Mouse (Mus musculus) liver, adult 2 months (tissue): ENCODE data around the gene Pgpep1l. TPM values are rescaled to one million over a fixed set of nuclear protein-coding genes. Genes with fewer than 3 reads are reported as not detected.
A peak's percentile ranks its signal among the peaks of the same experiment; 100 is the strongest.
"Not testable (repeated sequence)": the region's sequence is repeated elsewhere in the genome, so short reads cannot be mapped to it uniquely, and the experiment has no call there.

Source experiments
- DNase-seq: peaks from one replicate; pipeline ENCODE4 v3.0.0-alpha.2; 2011; ENCODE audit warnings: low read depth, low spot score; ENCODE audit errors: extremely low read depth
- H3K27ac ChIP-seq: fragments of 200-500 bp; replicated peaks from 2 replicates; pipeline ENCODE4 v1.5.1; 2012; ENCODE audit warnings: low read depth, mild to moderate bottlenecking, control low read depth, inconsistent platforms, low read length; ENCODE audit not compliant: insufficient read depth
- H3K27me3 ChIP-seq: fragments of 200-500 bp; 2 replicates; pipeline ENCODE4 v1.6.1; 2012; ENCODE audit warnings: mild to moderate bottlenecking, moderate library complexity, low read length, inconsistent platforms; ENCODE audit not compliant: control insufficient read depth, insufficient read depth
- H3K36me3 ChIP-seq: fragments of 200-500 bp; 2 replicates; pipeline ENCODE4 v1.6.1; 2012; ENCODE audit warnings: low read length, inconsistent platforms; ENCODE audit not compliant: control insufficient read depth, insufficient read depth
- H3K4me1 ChIP-seq: fragments of 200-500 bp; 2 replicates; pipeline ENCODE4 v1.6.1; 2011; ENCODE audit warnings: low read length; ENCODE audit not compliant: control insufficient read depth, insufficient read depth
- H3K4me3 ChIP-seq: fragments of 200-500 bp; 2 replicates; pipeline ENCODE4 v1.5.1; 2011; ENCODE audit warnings: low read depth, mild to moderate bottlenecking, control low read depth, low read length, moderate library complexity; ENCODE audit not compliant: insufficient read depth
- H3K79me2 ChIP-seq: fragments of 200-500 bp; 2 replicates; pipeline ENCODE4 v1.6.1; 2012; ENCODE audit warnings: inconsistent platforms, mild to moderate bottlenecking, low read length, moderate library complexity; ENCODE audit not compliant: control insufficient read depth, insufficient read depth
- H3K9ac ChIP-seq: fragments of 200-500 bp; 2 replicates; pipeline ENCODE4 v1.6.1; 2012; ENCODE audit warnings: low read depth, mild to moderate bottlenecking, control low read depth, inconsistent platforms, low read length
- CTCF ChIP-seq: fragments of 200-500 bp; IDR thresholded peaks from 2 replicates; pipeline ENCODE4 v1.5.1; 2011; ENCODE audit warnings: low read depth, low read length, control low read depth
- POLR2A ChIP-seq: fragments of 200-500 bp; IDR thresholded peaks from 2 replicates; pipeline ENCODE4 v1.6.1; 2011; ENCODE audit warnings: low read length, control low read depth; ENCODE audit not compliant: insufficient read depth; ENCODE audit errors: extremely low read depth
- WGBS: fragments of 180-500 bp; shearing (Covaris S2); methylation state at CpG from one replicate; pipeline ENCODE4 v1.1.7; 2018; 5-methylcytosine and 5-hydroxymethylcytosine counted together
- polyA plus RNA-seq: library from polyadenylated mRNA; depleted of rRNA; stranded (reverse); fragments of >200 nt; gene quantifications from 2 replicates; pipeline ENCODE4 v1.2.3, GENCODE M21; 2012
- total RNA-seq: library from RNA; depleted of rRNA; stranded (reverse); fragments of >200 nt; gene quantifications from 2 replicates; pipeline ENCODE4 v1.2.3, GENCODE M21; 2014

The Pgpep1l gene
- total and polyA plus RNA-seq, 2 experiments: 0.32 to 1.5 TPM

DNA sequence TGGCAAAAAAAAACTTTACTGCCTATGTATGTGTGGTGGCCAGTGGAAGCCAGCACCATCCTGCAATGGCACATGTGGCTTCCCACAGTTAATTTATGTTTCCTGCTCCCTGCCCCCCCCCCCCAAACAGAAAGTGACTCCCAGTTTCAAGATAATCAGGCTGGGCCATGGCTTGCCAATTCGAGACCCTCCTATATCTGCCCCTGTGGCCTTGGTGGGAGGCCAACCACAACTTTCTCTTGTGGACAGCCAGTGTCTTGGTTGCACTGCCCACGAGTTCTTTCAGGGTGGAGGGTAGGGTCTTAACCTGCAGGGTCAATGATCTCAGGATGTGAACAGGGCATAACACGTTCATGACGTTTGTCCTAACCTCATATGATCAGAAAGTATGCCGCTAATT is 32.5 kb upstream of the Pgpep1l start:
- no peak for TF ChIP-seq CTCF
- no peak for TF ChIP-seq POLR2A
- DNase-seq: no peak
- Histone ChIP-seq H3K79me2 (peaks cover 5% of the 10 kb centered on the region; the same call in 1 of the 2 replicates), H3K36me3 (peaks cover 3% of the 10 kb centered on the region), H3K27me3 (no peaks in the 10 kb centered on the region), H3K27ac (no peak overlapping the region), H3K9ac (no peak overlapping the region), H3K4me3 (no peak overlapping the region), H3K4me1 (no peaks in the 10 kb centered on the region)
- 82% methylated on average over 5 of the region's 5 CpGs for WGBS

DNA sequence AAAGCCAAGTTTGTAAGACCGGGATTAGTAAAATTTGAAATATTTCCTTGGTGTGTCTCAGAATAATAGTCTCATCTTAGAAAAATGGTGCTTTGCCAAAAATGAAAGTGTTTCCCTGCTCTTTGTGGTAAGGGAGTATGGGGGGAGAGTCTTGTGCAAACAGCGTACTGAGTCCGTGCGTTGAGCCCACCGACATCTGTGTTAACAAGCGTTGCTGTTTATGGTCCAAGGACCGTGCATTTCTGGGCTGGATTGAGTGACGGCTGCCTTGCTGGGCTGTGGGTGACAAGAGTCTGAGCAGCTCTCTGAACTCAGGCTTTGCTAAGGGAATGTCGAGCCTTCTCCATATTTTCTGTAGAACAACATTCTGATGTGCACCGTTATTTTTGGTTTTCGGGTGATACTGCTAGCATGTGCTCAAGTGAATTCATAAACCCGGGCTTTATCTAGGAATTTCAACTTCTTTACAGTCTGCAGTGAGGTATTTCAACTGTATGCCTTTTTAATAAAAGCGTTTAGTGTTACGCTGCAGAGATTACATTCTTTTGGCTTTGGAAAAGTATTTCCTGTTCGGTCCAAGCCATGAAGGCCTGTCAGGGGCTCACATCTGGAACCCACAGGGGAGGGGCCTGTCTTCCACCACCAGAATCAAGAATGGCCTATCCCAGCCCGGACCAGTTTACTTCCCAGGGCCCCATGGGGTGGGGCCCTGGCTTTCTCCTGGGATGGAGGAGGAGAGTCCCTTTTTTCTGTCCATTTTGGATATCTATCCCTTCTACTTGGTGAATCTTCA is 30.2 kb upstream of the Pgpep1l start:
- H3K27ac ChIP-seq: no peak overlapping the region
- peaks cover 3% of the 10 kb centered on the region; the same call in 1 of the 2 replicates for H3K36me3 ChIP-seq
- H3K4me3 ChIP-seq: no peak overlapping the region
- no peak for TF ChIP-seq CTCF
- no peak for TF ChIP-seq POLR2A
- peaks cover 11% of the 10 kb centered on the region; the same call in 1 of the 2 replicates for H3K79me2 ChIP-seq
- H3K4me1 ChIP-seq: no peaks in the 10 kb centered on the region
- no peak overlapping the region for H3K9ac ChIP-seq
- WGBS: 83% methylated on average over 16 of the region's 16 CpGs
- no peak for DNase-seq
- no peaks in the 10 kb centered on the region for H3K27me3 ChIP-seq

DNA sequence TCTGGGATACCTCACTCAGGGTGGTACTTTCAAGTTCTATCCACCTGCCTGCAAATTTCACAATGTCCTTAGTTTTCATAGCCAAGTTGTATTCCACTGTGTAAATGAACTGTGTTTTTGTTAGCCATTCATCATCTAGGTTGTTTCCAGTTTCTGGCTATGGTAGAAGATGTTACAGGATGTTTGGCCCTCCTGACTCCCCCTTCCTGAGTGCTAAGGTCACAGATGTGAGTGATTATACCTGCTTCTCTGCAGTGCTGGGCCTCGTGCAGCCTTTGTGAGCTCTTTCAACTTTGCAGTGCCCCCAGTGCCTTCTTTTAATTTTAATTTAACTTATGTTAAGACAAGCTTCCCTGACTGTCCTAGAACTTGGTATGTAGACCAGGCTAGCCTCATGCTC is 27.6 kb upstream of the Pgpep1l start:
- WGBS: 61% methylated on average over 1 of the region's 1 CpGs
- Histone ChIP-seq H3K4me1 (peaks cover 2% of the 10 kb centered on the region; the same call in 1 of the 2 replicates), H3K27me3 (no peaks in the 10 kb centered on the region), H3K9ac (no peak overlapping the region), H3K4me3 (no peak overlapping the region), H3K36me3 (0 out of 2 replicates have a peak, but pooled peaks cover 2% of the 10 kb centered on the region), H3K27ac (no peak overlapping the region), H3K79me2 (peaks cover 21% of the 10 kb centered on the region; the same call in 1 of the 2 replicates)
- no peak for TF ChIP-seq POLR2A
- no peak for TF ChIP-seq CTCF
- DNase-seq: no peak

DNA sequence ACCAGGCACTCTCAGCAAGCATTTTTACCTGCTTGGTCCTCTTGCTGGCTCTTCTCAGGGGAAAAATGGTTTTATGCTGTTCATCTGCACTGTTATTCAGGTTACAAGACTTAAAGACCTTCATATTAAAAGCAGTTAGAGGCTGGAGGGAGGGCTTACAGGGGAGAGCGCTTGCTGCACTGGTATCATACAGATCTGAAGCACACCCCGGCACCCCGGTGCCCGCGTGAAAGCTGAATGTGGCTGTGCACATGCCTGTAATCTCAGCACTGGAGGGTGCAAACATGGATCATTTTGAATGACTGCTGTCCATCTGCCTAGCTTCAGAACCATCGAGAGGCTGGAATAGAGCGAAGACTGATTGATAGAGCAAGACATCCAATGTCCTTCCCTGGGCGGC is 25.0 kb upstream of the Pgpep1l start:
- Histone ChIP-seq H3K27ac (0 out of 2 replicates have a peak overlapping the region, but pooled peaks have one; percentile 30), H3K27me3 (no peaks in the 10 kb centered on the region), H3K36me3 (0 out of 2 replicates have a peak, but pooled peaks cover 2% of the 10 kb centered on the region), H3K9ac (no peak overlapping the region), H3K4me1 (peaks cover 23% of the 10 kb centered on the region), H3K4me3 (no peak overlapping the region), H3K79me2 (peaks cover 22% of the 10 kb centered on the region; the same call in 1 of the 2 replicates)
- 97% methylated on average over 8 of the region's 8 CpGs for WGBS
- no peak for TF ChIP-seq POLR2A
- no peak for DNase-seq

DNA sequence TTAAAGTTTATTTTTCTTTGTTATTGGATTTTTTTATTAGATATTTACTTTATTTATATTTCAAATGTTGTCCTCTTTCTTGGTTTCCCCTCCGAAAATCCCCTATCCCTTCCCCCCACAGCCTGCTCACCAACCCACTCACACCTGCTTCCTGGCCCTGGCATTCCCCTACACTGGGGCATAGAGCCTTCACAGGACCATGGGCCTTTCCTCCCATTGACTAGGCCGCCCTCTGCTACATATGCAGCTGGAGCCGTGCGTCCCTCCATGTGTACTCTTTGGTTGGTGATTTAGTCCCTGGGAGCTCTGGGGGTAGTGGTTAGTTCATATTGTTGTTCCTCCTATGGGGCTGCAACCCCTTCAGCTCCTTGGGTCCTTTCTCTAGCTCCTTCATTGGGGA is 24.0 kb upstream of the Pgpep1l start:
- H3K36me3 ChIP-seq, H3K27ac ChIP-seq, H3K9ac ChIP-seq, H3K4me3 ChIP-seq, DNase-seq, H3K27me3 ChIP-seq: not testable (repeated sequence)
- H3K4me1 ChIP-seq: peaks cover 28% of the 10 kb centered on the region
- peaks cover 22% of the 10 kb centered on the region; the same call in 1 of the 2 replicates for H3K79me2 ChIP-seq
- WGBS: over 99% methylated on average over 4 of the region's 4 CpGs

DNA sequence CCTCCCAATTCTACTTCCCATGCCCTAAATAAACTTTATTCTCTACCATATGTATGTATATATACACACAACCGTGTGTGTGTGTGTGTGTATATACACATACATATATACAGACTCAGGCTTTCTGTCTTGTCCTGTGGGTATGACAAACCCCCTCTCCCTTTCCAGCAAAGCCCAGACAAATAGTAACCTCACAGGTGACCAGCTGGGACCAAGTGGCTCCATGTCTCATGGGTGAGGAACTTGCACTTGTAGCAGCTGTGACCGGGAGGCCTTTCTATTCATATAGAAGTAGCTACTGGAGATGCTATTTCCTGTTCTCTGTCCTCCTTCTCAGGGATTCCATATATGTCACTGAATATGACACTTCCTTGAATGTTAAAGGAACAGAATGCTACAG is 23.5 kb upstream of the Pgpep1l start:
- no peak overlapping the region for H3K4me3 ChIP-seq
- no peak overlapping the region for H3K27ac ChIP-seq
- H3K27me3 ChIP-seq: no peaks in the 10 kb centered on the region
- H3K9ac ChIP-seq: no peak overlapping the region
- peaks cover 22% of the 10 kb centered on the region; the same call in 1 of the 2 replicates for H3K79me2 ChIP-seq
- H3K36me3 ChIP-seq: 0 out of 2 replicates have a peak, but pooled peaks cover 2% of the 10 kb centered on the region
- WGBS: 89% methylated on average over 2 of the region's 2 CpGs
- DNase-seq: no peak
- TF ChIP-seq CTCF: no peak
- peaks cover 29% of the 10 kb centered on the region for H3K4me1 ChIP-seq
